Mouse (Mus musculus): ENCODE data around the gene Cacna1e. TPM values are rescaled to one million over a fixed set of nuclear protein-coding genes. Genes with fewer than 3 reads are reported as not detected.

Cacna1e gene
- polyA plus RNA-seq, 1 experiment from 2014 or later = 3.2 TPM

- Histone ChIP-seq H3K27me3 (no peaks in the 10 kb centered on the region), H3K9me3 (no peaks in the 10 kb centered on the region), H3K27ac (no peak overlapping the region), H3K9ac (no peak overlapping the region), H3K36me3 (replicated peaks) (no peaks in the 10 kb centered on the region), H3K4me2 (no peak overlapping the region), H3K4me3 (replicated peaks) (no peak overlapping the region), H3K4me1 (no peaks in the 10 kb centered on the region)
- ATAC-seq (ENCODE audit: low FRiP score) = no peak
- 42% methylated on average over 4 of the region's 4 CpGs for WGBS
These were observed 121.2 kb downstream of the Cacna1e start for GRCm38 (mm10) chr1:154763132-154763531.

- Histone ChIP-seq H3K4me2 (no peak overlapping the region), H3K36me3 (replicated peaks) (no peaks in the 10 kb centered on the region), H3K4me3 (replicated peaks) (no peak overlapping the region), H3K27me3 (no peaks in the 10 kb centered on the region), H3K9me3 (no peaks in the 10 kb centered on the region), H3K27ac (no peak overlapping the region), H3K9ac (no peak overlapping the region), H3K4me1 (no peaks in the 10 kb centered on the region)
- ATAC-seq (ENCODE audit: low FRiP score) = no peak
- WGBS = 91% methylated on average over 2 of the region's 2 CpGs
These were observed 132.2 kb downstream of the Cacna1e start for GRCm38 (mm10) chr1:154752081-154752480.

- ATAC-seq (ENCODE audit: low FRiP score) = no peak
- WGBS = 88% methylated on average over 3 of the region's 3 CpGs
- no peaks in the 10 kb centered on the region for H3K36me3 ChIP-seq (replicated peaks)
These were observed 135.8 kb downstream of the Cacna1e start for GRCm38 (mm10) chr1:154748531-154748930.

GRCm38 (mm10) chr1:154745241-154745640 lies 139.1 kb downstream of the Cacna1e start:
- no peak overlapping the region for H3K9ac ChIP-seq
- H3K27ac ChIP-seq = no peak overlapping the region
- no peaks in the 10 kb centered on the region for H3K27me3 ChIP-seq
- ATAC-seq (ENCODE audit: low FRiP score) = no peak
- H3K4me3 ChIP-seq (replicated peaks) = no peak overlapping the region
- WGBS = 92% methylated on average over 6 of the region's 6 CpGs
- no peaks in the 10 kb centered on the region for H3K4me1 ChIP-seq
- no peaks in the 10 kb centered on the region for H3K36me3 ChIP-seq (replicated peaks)
- no peaks in the 10 kb centered on the region for H3K9me3 ChIP-seq
- H3K4me2 ChIP-seq = no peak overlapping the region

More at GRCm38 (mm10) chr1:154748531-154748930, 135.8 kb downstream of the Cacna1e start:
- no peaks in the 10 kb centered on the region for H3K27me3 ChIP-seq
- H3K9ac ChIP-seq = no peak overlapping the region
- H3K4me2 ChIP-seq = no peak overlapping the region
- no peaks in the 10 kb centered on the region for H3K4me1 ChIP-seq
- no peak overlapping the region for H3K27ac ChIP-seq
- no peak overlapping the region for H3K4me3 ChIP-seq (replicated peaks)
- H3K9me3 ChIP-seq = no peaks in the 10 kb centered on the region

GRCm38 (mm10) chr1:154730411-154730961 lies 153.8 kb downstream of the Cacna1e start:
- H3K27ac ChIP-seq = no peak overlapping the region
- no peak overlapping the region for H3K4me3 ChIP-seq (replicated peaks)
- H3K4me2 ChIP-seq = no peak overlapping the region
- ATAC-seq (ENCODE audit: low FRiP score) = no peak
- no peaks in the 10 kb centered on the region for H3K36me3 ChIP-seq (replicated peaks)
- H3K4me1 ChIP-seq = peaks cover 13% of the 10 kb centered on the region
- WGBS = 50% methylated on average over 7 of the region's 7 CpGs
- no peaks in the 10 kb centered on the region for H3K9me3 ChIP-seq
- peaks cover 41% of the 10 kb centered on the region for H3K27me3 ChIP-seq
- no peak overlapping the region for H3K9ac ChIP-seq

- H3K9ac ChIP-seq = no peak overlapping the region
- H3K9me3 ChIP-seq = no peaks in the 10 kb centered on the region
- peaks cover 17% of the 10 kb centered on the region for H3K4me1 ChIP-seq
- ATAC-seq (ENCODE audit: low FRiP score) = no peak
- H3K36me3 ChIP-seq (replicated peaks) = no peaks in the 10 kb centered on the region
- peaks cover 52% of the 10 kb centered on the region for H3K27me3 ChIP-seq
- H3K4me3 ChIP-seq (replicated peaks) = no peak overlapping the region
- whole genome bisulfite sequencing = 58% methylated on average over 6 of the region's 6 CpGs
- H3K27ac ChIP-seq = no peak overlapping the region
- no peak overlapping the region for H3K4me2 ChIP-seq
These were observed 154.9 kb downstream of the Cacna1e start for GRCm38 (mm10) chr1:154729269-154729980.

GRCm38 (mm10) chr1:154728682-154729081 lies 155.6 kb downstream of the Cacna1e start:
- Histone ChIP-seq H3K9me3 (no peaks in the 10 kb centered on the region), H3K36me3 (replicated peaks) (no peaks in the 10 kb centered on the region), H3K4me2 (no peak overlapping the region), H3K27me3 (peaks cover 59% of the 10 kb centered on the region), H3K9ac (no peak overlapping the region), H3K4me1 (peaks cover 24% of the 10 kb centered on the region), H3K4me3 (replicated peaks) (no peak overlapping the region), H3K27ac (no peak overlapping the region)
- WGBS = 40% methylated on average over 5 of the region's 5 CpGs
- ATAC-seq (ENCODE audit: low FRiP score) = no peak

GRCm38 (mm10) chr1:154727696-154728095 lies 156.6 kb downstream of the Cacna1e start:
- Histone ChIP-seq H3K4me2 (no peak overlapping the region), H3K27ac (no peak overlapping the region), H3K4me3 (replicated peaks) (no peak overlapping the region), H3K27me3 (peaks cover 67% of the 10 kb centered on the region), H3K4me1 (peaks cover 24% of the 10 kb centered on the region), H3K36me3 (replicated peaks) (no peaks in the 10 kb centered on the region), H3K9me3 (no peaks in the 10 kb centered on the region), H3K9ac (no peak overlapping the region)
- no peak for ATAC-seq (ENCODE audit: low FRiP score)
- 87% methylated on average over 8 of the region's 8 CpGs for WGBS

- H3K9ac ChIP-seq = peak overlapping the region; percentile 48
- peak; percentile 64 for ATAC-seq (ENCODE audit: low FRiP score)
- H3K4me1 ChIP-seq = peaks cover 24% of the 10 kb centered on the region
- WGBS = under 1% methylated on average over 45 of the region's 45 CpGs
- no peaks in the 10 kb centered on the region for H3K9me3 ChIP-seq
- no peaks in the 10 kb centered on the region for H3K36me3 ChIP-seq (replicated peaks)
- H3K4me3 ChIP-seq (replicated peaks) = peak overlapping the region; percentile 51
- no peak overlapping the region for H3K27ac ChIP-seq
- peak overlapping the region; percentile 80 for H3K4me2 ChIP-seq
- peaks cover 67% of the 10 kb centered on the region for H3K27me3 ChIP-seq
These were observed 157.7 kb downstream of the Cacna1e start for GRCm38 (mm10) chr1:154726361-154727161.

GRCm38 (mm10) chr1:154725356-154726320 lies 158.7 kb downstream of the Cacna1e start:
- 20% methylated on average over 35 of the region's 35 CpGs for WGBS

GRCm38 (mm10) chr1:154723537-154724286 lies 160.6 kb downstream of the Cacna1e start:
- under 1% methylated on average over 19 of the region's 19 CpGs for WGBS
- no peak overlapping the region for H3K27ac ChIP-seq
- H3K27me3 ChIP-seq = peaks cover 58% of the 10 kb centered on the region

More at GRCm38 (mm10) chr1:154725356-154726320, 158.7 kb downstream of the Cacna1e start:
- no peak for ATAC-seq (ENCODE audit: low FRiP score)
- H3K9me3 ChIP-seq = no peaks in the 10 kb centered on the region
- H3K27me3 ChIP-seq = peaks cover 66% of the 10 kb centered on the region
- peak overlapping the region; percentile 48; the same call in 1 of the 2 replicates for H3K9ac ChIP-seq
- peak overlapping the region; percentile 80 for H3K4me2 ChIP-seq
- H3K27ac ChIP-seq = no peak overlapping the region
- H3K36me3 ChIP-seq (replicated peaks) = no peaks in the 10 kb centered on the region
- H3K4me3 ChIP-seq (replicated peaks) = peak overlapping the region; percentile 51
- peaks cover 24% of the 10 kb centered on the region for H3K4me1 ChIP-seq

More at GRCm38 (mm10) chr1:154723537-154724286, 160.6 kb downstream of the Cacna1e start:
- peak overlapping the region; percentile 43; the same call in 1 of the 2 replicates for H3K9ac ChIP-seq
- peak; percentile 49 for ATAC-seq (ENCODE audit: low FRiP score)
- peak overlapping the region; percentile 42 for H3K4me3 ChIP-seq (replicated peaks)
- H3K36me3 ChIP-seq (replicated peaks) = no peaks in the 10 kb centered on the region
- no peaks in the 10 kb centered on the region for H3K9me3 ChIP-seq
- H3K4me2 ChIP-seq = peak overlapping the region; percentile 79
- peaks cover 24% of the 10 kb centered on the region for H3K4me1 ChIP-seq

Measured in forebrain, embryonic 12.5 days (tissue).